Mouse (Mus musculus) gastrocnemius, adult 18-20 months (tissue): ENCODE data around the gene Nt5c2. TPM values are rescaled to one million over a fixed set of nuclear protein-coding genes. Genes with fewer than 3 reads are reported as not detected.

Experiments used
- DNase-seq: peaks from one replicate; pipeline ENCODE4 v3.0.0; 2021; ENCODE audit warnings: low spot score
- total RNA-seq, 2 experiments: library from RNA; stranded (reverse); gene quantifications; 2 replicates each; pipeline ENCODE4 v1.2.3; 2021

Gene Nt5c2
- total RNA-seq, 2 experiments from 2014 or later: 11.4 to 12.3 TPM

DNA sequence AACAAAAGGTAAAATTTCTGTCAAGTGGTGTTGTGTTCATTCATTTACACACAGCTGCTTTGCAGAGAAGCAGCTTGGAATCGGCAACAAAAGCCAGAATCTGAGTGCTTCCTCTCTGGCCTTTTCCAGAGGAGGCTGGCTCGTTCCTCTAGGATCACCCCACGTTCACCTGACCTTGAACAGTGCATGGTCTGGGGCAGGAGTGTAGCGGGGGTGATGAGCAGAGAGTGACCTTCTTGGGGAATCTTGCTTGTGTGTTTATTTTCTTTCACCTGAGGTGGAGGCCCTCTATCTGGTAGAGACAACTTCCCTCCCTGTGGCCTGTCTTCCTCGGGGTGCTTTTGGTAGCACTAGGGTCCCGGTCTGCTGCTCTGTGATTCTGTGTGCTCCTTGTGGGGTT lies 158.7 kb downstream of the Nt5c2 start:
- no peak for DNase-seq

DNA sequence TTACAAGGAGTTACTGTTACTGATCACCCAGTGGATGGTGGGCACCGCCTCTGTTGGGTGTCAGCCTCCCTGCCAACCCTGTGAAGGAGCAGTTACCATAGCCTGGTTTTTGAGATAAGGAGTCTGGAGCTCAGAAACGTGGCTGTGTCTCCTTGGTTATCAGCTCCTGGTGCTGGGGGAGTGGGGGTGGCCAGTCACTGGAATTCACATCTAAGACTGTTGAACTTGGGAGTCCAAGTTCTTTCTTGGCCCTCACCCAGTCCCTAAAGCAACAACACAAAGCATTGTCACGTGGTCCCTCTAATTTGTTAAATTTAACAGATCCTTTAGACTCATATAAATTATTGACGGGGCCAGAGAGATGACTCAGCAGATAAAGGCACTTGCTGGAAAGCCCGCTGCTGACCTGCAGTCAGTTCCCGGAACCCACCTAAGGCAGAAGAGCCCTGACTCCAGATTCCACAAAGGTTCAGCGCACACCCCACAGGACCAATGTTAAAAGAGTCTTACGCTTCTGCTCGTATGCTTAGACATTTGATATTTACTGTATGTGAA lies 165.4 kb downstream of the Nt5c2 start:
- DNase-seq: no peak

DNA sequence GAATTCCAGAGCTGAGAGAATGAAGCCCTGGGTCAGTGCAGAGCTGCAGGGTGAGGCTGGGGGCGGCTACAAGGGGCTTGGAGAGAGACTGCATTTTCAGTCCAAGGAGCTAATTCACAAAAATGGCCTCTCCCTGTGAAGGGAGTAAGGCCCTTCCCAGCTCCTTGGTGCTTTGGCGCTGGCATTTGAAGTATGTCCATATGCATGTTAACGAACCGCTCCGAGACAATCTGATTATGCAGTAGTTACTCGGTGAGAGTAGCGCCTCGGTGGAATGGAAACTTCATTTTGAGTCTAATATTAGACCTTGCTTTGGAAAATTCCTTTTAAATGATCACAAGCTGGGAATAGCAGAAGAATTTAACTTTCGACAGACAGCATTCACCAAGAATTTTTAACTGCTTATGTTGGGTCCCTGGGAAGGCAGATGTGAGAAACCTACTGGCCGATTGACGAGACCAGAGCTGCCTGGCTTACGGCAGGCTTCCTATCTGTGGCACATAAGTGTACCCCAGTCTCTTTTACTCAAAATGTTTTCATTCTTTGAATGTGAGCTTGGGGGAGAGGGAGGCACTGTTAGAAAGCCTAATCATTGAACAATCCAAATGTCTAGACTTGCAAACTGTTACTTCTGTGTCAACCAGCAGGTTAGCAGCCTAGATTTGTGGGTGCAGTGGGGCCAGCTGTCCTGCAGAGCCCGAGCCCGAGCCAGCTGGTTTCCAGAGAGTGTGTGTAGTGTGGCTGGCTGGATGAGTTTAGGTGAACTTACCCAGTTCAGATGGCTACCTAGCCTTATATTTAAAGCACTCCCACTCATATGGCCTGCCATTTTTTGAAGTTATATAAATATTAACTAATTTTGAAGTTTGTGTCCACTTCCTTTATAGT lies 166.3 kb downstream of the Nt5c2 start:
- no peak for DNase-seq

DNA sequence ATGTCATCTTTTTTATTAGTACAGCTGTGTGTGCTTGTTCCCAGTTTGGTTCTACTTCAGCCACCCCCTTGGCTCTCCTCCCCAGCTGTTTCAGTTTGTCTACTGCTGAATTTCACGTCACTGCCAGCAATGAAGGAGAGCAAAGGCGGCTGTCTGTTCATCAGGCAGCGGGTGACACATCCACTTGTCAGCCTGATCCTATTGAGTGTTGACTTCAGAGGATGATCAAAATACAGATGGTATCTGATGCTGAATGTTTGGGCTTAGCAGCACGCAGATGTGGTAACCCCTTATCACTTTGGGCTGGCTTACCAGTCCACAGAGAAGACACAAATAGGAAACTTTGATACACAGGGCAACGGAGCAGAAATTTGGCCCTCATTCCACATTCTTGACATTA lies 168.5 kb downstream of the Nt5c2 start:
- no peak for DNase-seq

- DNase-seq: no peak
Measured at GRCm38 (mm10) chr19:46846056-46846455, 168.9 kb downstream of the Nt5c2 start.

- no peak for DNase-seq
Measured at GRCm38 (mm10) chr19:46843030-46843429, 171.9 kb downstream of the Nt5c2 start.

- no peak for DNase-seq
Measured at GRCm38 (mm10) chr19:46841016-46841415, 173.9 kb downstream of the Nt5c2 start.

DNA sequence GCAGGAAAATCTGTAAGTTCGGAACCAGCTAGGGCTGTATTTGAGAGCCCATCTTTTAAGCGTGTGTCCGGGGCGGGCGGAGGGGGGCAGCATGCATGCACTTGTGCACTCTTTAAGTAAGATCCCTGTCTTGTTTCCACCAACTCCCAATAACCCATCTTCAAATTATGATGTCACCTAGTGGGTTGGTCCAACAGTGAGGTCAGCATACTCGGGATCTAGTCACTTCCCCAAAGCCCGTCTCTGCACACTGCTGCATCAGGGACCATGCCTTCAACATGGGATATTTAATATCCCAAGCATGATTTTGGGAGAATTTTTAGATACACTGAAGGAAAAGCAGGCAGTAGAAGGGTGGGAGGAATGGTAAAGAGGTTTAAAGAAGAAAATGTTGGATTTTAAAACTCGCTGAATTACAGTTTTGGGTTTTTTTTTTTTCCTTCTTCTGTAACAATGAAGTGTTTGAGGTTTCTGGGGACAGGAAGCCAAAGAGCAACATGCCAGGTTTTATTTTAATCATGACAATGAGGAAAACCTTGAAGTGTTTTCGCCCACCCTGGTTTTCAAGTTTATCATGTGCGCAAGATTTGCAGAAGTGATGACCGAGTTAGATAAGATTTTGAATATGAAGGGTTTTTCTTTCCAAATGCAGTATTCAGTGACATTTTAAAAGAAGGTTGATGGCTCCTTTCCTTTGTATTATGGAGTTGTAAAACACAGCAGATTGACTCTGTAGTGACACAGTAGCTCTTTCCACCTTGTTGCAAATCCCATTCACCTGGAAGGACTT lies 177.5 kb downstream of the Nt5c2 start:
- no peak for DNase-seq

- DNase-seq: no peak
Measured at GRCm38 (mm10) chr19:46836085-46836484, 178.9 kb downstream of the Nt5c2 start.

- no peak for DNase-seq
Measured at GRCm38 (mm10) chr19:46835339-46835738, 179.6 kb downstream of the Nt5c2 start.

DNA sequence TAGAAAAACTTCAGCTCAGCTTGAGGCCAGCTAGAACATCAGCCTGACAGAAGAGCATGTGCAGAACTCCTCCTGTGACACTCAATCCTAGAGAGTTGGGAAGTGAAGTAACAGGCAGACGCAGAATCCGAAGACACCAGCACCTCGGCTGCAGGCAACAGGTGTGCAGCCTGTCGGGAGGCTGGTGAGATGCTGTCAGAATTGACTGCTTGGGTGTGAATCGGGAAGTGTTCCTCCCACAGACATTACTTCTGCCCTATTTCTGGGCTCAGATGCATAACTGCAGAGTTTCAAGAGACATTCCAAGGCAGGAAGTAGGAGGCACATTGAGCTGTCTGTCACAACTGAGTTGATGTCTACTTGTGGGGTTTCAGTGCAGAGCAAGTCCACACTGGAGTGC lies 180.7 kb downstream of the Nt5c2 start:
- no peak for DNase-seq

Other genes starting within 250 kb of the Nt5c2 start
- gene Ina, start 455 bp downstream of the Nt5c2 start, total RNA-seq: not detected
- gene Pcgf6, start 35.8 kb upstream of the Nt5c2 start, total RNA-seq: 1 to 10 TPM; 4.6 to 4.8 TPM
- 1 to 10 TPM; 2.3 to 2.4 TPM for gene Taf5, start 52.6 kb upstream of the Nt5c2 start, total RNA-seq
- gene Usmg5, start 75.5 kb upstream of the Nt5c2 start, total RNA-seq: 1,000 to 10,000 TPM; 1,130 to 1,186 TPM
- gene Pdcd11, start 75.6 kb upstream of the Nt5c2 start, total RNA-seq: 1 to 10 TPM; 7.4 to 8.0 TPM
- 1 to 10 TPM; 1.0 to 1.2 TPM for gene Calhm2, start 123.1 kb upstream of the Nt5c2 start, total RNA-seq
- gene Calhm1, start 129.1 kb upstream of the Nt5c2 start, total RNA-seq: not detected
- not detected for gene Calhm3, start 142.6 kb upstream of the Nt5c2 start, total RNA-seq
- gene Neurl1a, start 163.7 kb upstream of the Nt5c2 start, total RNA-seq: 100 to 1,000 TPM; 131 to 137 TPM